Mouse (Mus musculus) liver, embryonic 14.5 days (tissue): ENCODE data around the gene Gm49380. TPM values are rescaled to one million over a fixed set of nuclear protein-coding genes. Genes with fewer than 3 reads are reported as not detected.

ENCODE experiments used
- ATAC-seq: fragments of 200-750 bp; cut with Nextera tagmentation; 2 replicates; pipeline ENCODE4 v1.8.0; 2017; ENCODE audit warnings: moderate number of reproducible peaks, mild to moderate bottlenecking, moderate library complexity; ENCODE audit not compliant: insufficient read depth
- DNase-seq, 3 experiments: peaks; one replicate each; pipeline ENCODE4 v3.0.0-alpha.2; 2012 to 2013; ENCODE audit warnings: low read depth in 3 of 3, low spot score in 3 of 3
- H3K27ac ChIP-seq: fragments of 300-500 bp; sonication (generic); 2 replicates; pipeline ENCODE4 v1.5.1; 2014; ENCODE audit warnings: moderate library complexity, mild to moderate bottlenecking, control low read depth, inconsistent platforms
- H3K27me3 ChIP-seq: fragments of 300-500 bp; sonication (generic); 2 replicates; pipeline ENCODE4 v1.6.1; 2014; ENCODE audit warnings: mild to moderate bottlenecking, low read length, moderate library complexity; ENCODE audit not compliant: control insufficient read depth, insufficient read depth
- H3K36me3 ChIP-seq: fragments of 300-500 bp; sonication (generic); replicated peaks from 2 replicates; pipeline ENCODE4 v1.6.1; 2014; ENCODE audit warnings: low read depth; ENCODE audit not compliant: control insufficient read depth, insufficient read depth
- H3K4me1 ChIP-seq, 2 experiments: fragments of 200-500 bp in 1 of 2; fragments of 300-500 bp in 1 of 2; sonication (generic) in 1 of 2; replicated peaks; 2 replicates each; pipeline ENCODE4 v1.6.1; 2012 to 2014; ENCODE audit warnings: antibody characterized with exemption in 1 of 2, inconsistent platforms in 1 of 2, low read length in 1 of 2; ENCODE audit not compliant: control insufficient read depth in 2 of 2, insufficient read depth in 2 of 2
- H3K4me2 ChIP-seq: fragments of 300-500 bp; sonication (generic); 2 replicates; pipeline ENCODE4 v1.6.1; 2014; ENCODE audit warnings: low read depth, mild to moderate bottlenecking, control low read depth, moderate library complexity
- H3K4me3 ChIP-seq, 2 experiments: fragments of 200-500 bp in 1 of 2; fragments of 300-500 bp in 1 of 2; sonication (generic) in 1 of 2; 2 replicates each; pipeline ENCODE4 v1.5.1; 2012 to 2014; ENCODE audit warnings: low read depth in 2 of 2, low read length in 2 of 2, mild to moderate bottlenecking in 2 of 2, control low read depth in 1 of 2, inconsistent platforms in 1 of 2, moderate library complexity in 1 of 2; ENCODE audit not compliant: insufficient read depth in 1 of 2
- H3K9ac ChIP-seq: fragments of 300-500 bp; sonication (generic); replicated peaks from 2 replicates; pipeline ENCODE4 v1.6.1; 2014; ENCODE audit warnings: mild to moderate bottlenecking, control low read depth, moderate library complexity
- H3K9me3 ChIP-seq: fragments of 300-500 bp; sonication (generic); 2 replicates; pipeline ENCODE4 v1.6.1; 2016; ENCODE audit warnings: low read length, mixed read lengths; ENCODE audit not compliant: control insufficient read depth
- CTCF ChIP-seq: IDR thresholded peaks from 2 replicates; pipeline ENCODE4 v1.5.1; 2016; ENCODE audit warnings: antibody characterized with exemption, low read depth, control low read depth
- EP300 ChIP-seq: IDR thresholded peaks from 2 replicates; pipeline ENCODE4 v1.6.1; 2016; ENCODE audit warnings: antibody characterized with exemption, low read depth
- WGBS: fragments of 180-500 bp; shearing (Covaris S2); extraction: QIAGEN DNeasy Blood & Tissue Kit; methylation state at CpG from one replicate; pipeline ENCODE4 v1.1.7; 2014; ENCODE audit not compliant: insufficient replicate concordance; 5-methylcytosine and 5-hydroxymethylcytosine counted together
- polyA plus RNA-seq, 2 experiments: library from polyadenylated mRNA; depleted of rRNA in 1 of 2; stranded (reverse) in 1 of 2; unstranded in 1 of 2; fragments of >200 nt; fragmentation: Nextera tagmentation in 1 of 2; extraction: Ambion mirVana in 1 of 2; gene quantifications; 2 replicates each; pipeline versions ENCODE4 v1.2.1 to v1.2.3; 2012 to 2014

The Gm49380 gene
- polyA plus RNA-seq, 2 experiments = 0.09 TPM; not detected in 1

- Histone ChIP-seq H3K27me3 (peaks cover 10% of the 10 kb centered on the region), H3K27ac (no peak overlapping the region), H3K9me3 (no peaks in the 10 kb centered on the region), H3K4me2 (no peak overlapping the region), H3K4me1 (peaks cover 8 to 13% of the 10 kb centered on the region in 2 experiments), H3K36me3 (no peaks in the 10 kb centered on the region), H3K9ac (no peak overlapping the region), H3K4me3 (no peak overlapping the region)
- ATAC-seq = no peak
- TF ChIP-seq CTCF (no peak), EP300 (no peak)
- no peak for DNase-seq
- 65% methylated on average over 15 of the region's 15 CpGs for WGBS
Observed at GRCm38 (mm10) chr9:44085741-44086665, 27.3 kb downstream of the Gm49380 start.

- no peak overlapping the region for H3K9ac ChIP-seq
- H3K36me3 ChIP-seq = no peaks in the 10 kb centered on the region
- WGBS = 12% methylated on average over 10 of the region's 10 CpGs
- peaks cover 8 to 13% of the 10 kb centered on the region in 2 experiments for H3K4me1 ChIP-seq
- H3K4me3 ChIP-seq = peak overlapping the region; percentile 38 to 52
- DNase-seq = no peak
- no peak overlapping the region for H3K27ac ChIP-seq
- peak overlapping the region; percentile 76 for H3K4me2 ChIP-seq
- TF ChIP-seq EP300 (no peak), CTCF (no peak)
- H3K9me3 ChIP-seq = no peaks in the 10 kb centered on the region
- H3K27me3 ChIP-seq = peaks cover 10% of the 10 kb centered on the region
- ATAC-seq = no peak
Observed at GRCm38 (mm10) chr9:44085276-44085675, 28.0 kb downstream of the Gm49380 start.

GRCm38 (mm10) chr9:44084659-44085229, 28.6 kb downstream of the Gm49380 start:
- ATAC-seq (peak; percentile 83), DNase-seq (peak; percentile 65 to 69 (median 68))
- H3K27ac ChIP-seq = no peak overlapping the region
- H3K36me3 ChIP-seq = no peaks in the 10 kb centered on the region
- H3K9ac ChIP-seq = peak overlapping the region; percentile 35; the same call in 1 of the 2 replicates
- TF ChIP-seq EP300 (no peak), CTCF (no peak)
- peak overlapping the region; percentile 76 for H3K4me2 ChIP-seq
- H3K4me3 ChIP-seq = peak overlapping the region; percentile 38 to 52
- peaks cover 10% of the 10 kb centered on the region for H3K27me3 ChIP-seq
- under 1% methylated on average over 61 of the region's 62 CpGs for WGBS
- peaks cover 8 to 13% of the 10 kb centered on the region in 2 experiments for H3K4me1 ChIP-seq
- H3K9me3 ChIP-seq = no peaks in the 10 kb centered on the region

GRCm38 (mm10) chr9:44084236-44084635, 29.1 kb downstream of the Gm49380 start:
- ATAC-seq (peak; percentile 41; the same call in 1 of the 2 replicates), DNase-seq (no peak)
- peaks cover 10% of the 10 kb centered on the region for H3K27me3 ChIP-seq
- H3K27ac ChIP-seq = no peak overlapping the region
- peak overlapping the region; percentile 23 to 38 for H3K4me3 ChIP-seq
- peak overlapping the region; percentile 76 for H3K4me2 ChIP-seq
- TF ChIP-seq EP300 (no peak), CTCF (no peak)
- WGBS = 1% methylated on average over 14 of the region's 14 CpGs
- no peaks in the 10 kb centered on the region for H3K9me3 ChIP-seq
- H3K4me1 ChIP-seq = peaks cover 8 to 12% of the 10 kb centered on the region in 2 experiments
- H3K9ac ChIP-seq = peak overlapping the region; percentile 35; the same call in 1 of the 2 replicates
- H3K36me3 ChIP-seq = no peaks in the 10 kb centered on the region
